Mouse (Mus musculus) ovary, postnatal 14 days (tissue): ENCODE measurements around the gene Slc12a9.

Experiments used
- DNase-seq: peaks from one replicate; pipeline ENCODE4 v3.0.0; 2022; ENCODE audit warnings: low spot score

The Slc12a9 gene

GRCm38 (mm10) chr5:137333512-137334174 is at the start of gene Slc12a9:
Gene Slc12a9, minus strand, starts transcription at chr5:137333597.
- peak; percentile 96 for DNase-seq

GRCm38 (mm10) chr5:137381152-137381551 is 47.8 kb upstream of the Slc12a9 start:
- DNase-seq = no peak

- no peak for DNase-seq
Observed at GRCm38 (mm10) chr5:137377603-137378002, 44.2 kb upstream of the Slc12a9 start.

- DNase-seq = no peak
Observed at GRCm38 (mm10) chr5:137377176-137377575, 43.8 kb upstream of the Slc12a9 start.

GRCm38 (mm10) chr5:137376722-137377121 is 43.3 kb upstream of the Slc12a9 start:
- no peak for DNase-seq

- no peak for DNase-seq
Observed at GRCm38 (mm10) chr5:137376198-137376597, 42.8 kb upstream of the Slc12a9 start.

- peak; percentile 23 for DNase-seq
Observed at GRCm38 (mm10) chr5:137375627-137376026, 42.2 kb upstream of the Slc12a9 start.

- no peak for DNase-seq
Observed at GRCm38 (mm10) chr5:137374521-137375080, 41.2 kb upstream of the Slc12a9 start.

GRCm38 (mm10) chr5:137373371-137373950 is 40.1 kb upstream of the Slc12a9 start:
- DNase-seq = no peak

- no peak for DNase-seq
Observed at GRCm38 (mm10) chr5:137369665-137370064, 36.3 kb upstream of the Slc12a9 start.

- DNase-seq = no peak
Observed at GRCm38 (mm10) chr5:137358382-137358781, 25.0 kb upstream of the Slc12a9 start.

- no peak for DNase-seq
Observed at GRCm38 (mm10) chr5:137354091-137354490, 20.7 kb upstream of the Slc12a9 start.

GRCm38 (mm10) chr5:137352011-137352975 is 18.9 kb upstream of the Slc12a9 start:
- peak; percentile 22 for DNase-seq

- DNase-seq = no peak
Observed at GRCm38 (mm10) chr5:137351394-137351793, 18.0 kb upstream of the Slc12a9 start.

- no peak for DNase-seq
Observed at GRCm38 (mm10) chr5:137351058-137351380, 17.6 kb upstream of the Slc12a9 start.

GRCm38 (mm10) chr5:137350205-137351057 is 17.0 kb upstream of the Slc12a9 start:
- DNase-seq = no peak

GRCm38 (mm10) chr5:137349384-137350204 is 16.2 kb upstream of the Slc12a9 start, which contains the start of gene Ephb4:
Gene Ephb4, plus strand, starts transcription at chr5:137350109.
- DNase-seq = peak; percentile 77

- peak; percentile 11 for DNase-seq
Observed at GRCm38 (mm10) chr5:137348482-137349383, 15.3 kb upstream of the Slc12a9 start.

GRCm38 (mm10) chr5:137347856-137348255 is 14.5 kb upstream of the Slc12a9 start:
- no peak for DNase-seq
